Mouse (Mus musculus): ENCODE results near the gene Cers5.
A peak's percentile ranks its signal among the peaks of the same experiment; 100 is the strongest.
"Not testable (repeated sequence)": the region's sequence is repeated elsewhere in the genome, so short reads cannot be mapped to it uniquely, and the experiment has no call there.

Cers5 gene

GRCm38 (mm10) chr15:99787625-99788120 lies 15.0 kb upstream of the Cers5 start:
- peak; percentile 95 for DNase-seq

GRCm38 (mm10) chr15:99778677-99779335 lies 6.1 kb upstream of the Cers5 start:
- DNase-seq = peak; percentile 90

GRCm38 (mm10) chr15:99778148-99778547 lies 5.5 kb upstream of the Cers5 start:
- no peak for DNase-seq

- peak; percentile 90 for DNase-seq
Measured at GRCm38 (mm10) chr15:99772925-99773324, 240 bp upstream of the Cers5 start.

GRCm38 (mm10) chr15:99772277-99772880 lies 306 bp downstream of the Cers5 start:
- peak; percentile 99 for DNase-seq

- peak; percentile 90 for DNase-seq
Measured at GRCm38 (mm10) chr15:99771601-99772276, 946 bp downstream of the Cers5 start.

- DNase-seq = no peak
Measured at GRCm38 (mm10) chr15:99771004-99771500, 1.6 kb downstream of the Cers5 start.

GRCm38 (mm10) chr15:99768761-99769160 lies 3.9 kb downstream of the Cers5 start:
- DNase-seq = no peak

- no peak for DNase-seq
Measured at GRCm38 (mm10) chr15:99767467-99767866, 5.2 kb downstream of the Cers5 start.

GRCm38 (mm10) chr15:99754204-99754603 lies 18.5 kb downstream of the Cers5 start:
- no peak for DNase-seq

GRCm38 (mm10) chr15:99740229-99740628 lies 32.5 kb downstream of the Cers5 start:
- DNase-seq = peak; percentile 93

- DNase-seq = no peak
Measured at GRCm38 (mm10) chr15:99736675-99737074, 36.0 kb downstream of the Cers5 start.

- DNase-seq = peak; percentile 100
Measured at GRCm38 (mm10) chr15:99735631-99736030, 37.1 kb downstream of the Cers5 start.

- DNase-seq = no peak
Measured at GRCm38 (mm10) chr15:99733186-99733585, 39.5 kb downstream of the Cers5 start.

GRCm38 (mm10) chr15:99731678-99732077 lies 41.0 kb downstream of the Cers5 start:
- no peak for DNase-seq

- DNase-seq = no peak
Measured at GRCm38 (mm10) chr15:99731167-99731566, 41.5 kb downstream of the Cers5 start.

GRCm38 (mm10) chr15:99729056-99729783 lies 43.5 kb downstream of the Cers5 start:
- DNase-seq = no peak

GRCm38 (mm10) chr15:99728211-99728610 lies 44.5 kb downstream of the Cers5 start:
- DNase-seq = peak; percentile 92

GRCm38 (mm10) chr15:99727525-99727924 lies 45.2 kb downstream of the Cers5 start:
- DNase-seq = no peak

- not testable (repeated sequence) for DNase-seq
Measured at GRCm38 (mm10) chr15:99727039-99727438, 45.6 kb downstream of the Cers5 start.

- no peak for DNase-seq
Measured at GRCm38 (mm10) chr15:99726549-99726948, 46.1 kb downstream of the Cers5 start.

- DNase-seq = peak; percentile 100
Measured at GRCm38 (mm10) chr15:99725341-99726155, 47.1 kb downstream of the Cers5 start, which contains the start of gene Cox14. Cox14 (plus strand) TSS chr15:99725618.

Data from heart, adult 11 months (tissue).